Mouse (Mus musculus): ENCODE measurements at regions not wholly inside any gene's neighbourhood (a gene's known extent, or its start where the extent isn't known, plus 50 kb on each side); places are given as distances from the start of the nearest gene placed in this dataset.

- ATAC-seq: no peak
- TF ChIP-seq CTCF (IDR thresholded peaks at IDR 0.05; ENCODE audit: low read depth) (no peak), EP300 (IDR thresholded peaks at IDR 0.05; ENCODE audit: low read depth) (no peak)
- Histone ChIP-seq H3K4me2 (ENCODE audit: low read depth, low read length) (no peak overlapping the region), H3K9me3 (ENCODE audit: low read length) (no peaks in the 10 kb centered on the region), H3K4me1 (ENCODE audit: insufficient read depth) (no peaks in the 10 kb centered on the region), H3K36me3 (replicated peaks; ENCODE audit: insufficient read depth, low read length) (no peaks in the 10 kb centered on the region), H3K9ac (replicated peaks) (no peak overlapping the region), H3K27me3 (ENCODE audit: insufficient read depth, low read length) (no peaks in the 10 kb centered on the region), H3K27ac (ENCODE audit: low read depth) (no peak overlapping the region), H3K4me3 (ENCODE audit: low read depth, low read length) (no peak overlapping the region)
- WGBS (ENCODE audit: insufficient replicate concordance): 72% methylated on average over 5 of the region's 5 CpGs
- no peak for DNase-seq
These were observed 116.4 kb upstream of the Sash1 start for GRCm38 (mm10) chr10:9002261-9002660.

GRCm38 (mm10) chr10:8998758-8999398, 113.0 kb upstream of the Sash1 start:
- WGBS (ENCODE audit: insufficient replicate concordance): 50% methylated on average over 5 of the region's 5 CpGs
- H3K4me2 ChIP-seq (ENCODE audit: low read depth, low read length): no peak overlapping the region
- no peaks in the 10 kb centered on the region for H3K27me3 ChIP-seq (ENCODE audit: insufficient read depth, low read length)
- H3K4me3 ChIP-seq (ENCODE audit: low read depth, low read length): no peak overlapping the region
- no peaks in the 10 kb centered on the region for H3K9me3 ChIP-seq (ENCODE audit: low read length)
- H3K36me3 ChIP-seq (replicated peaks; ENCODE audit: insufficient read depth, low read length): no peaks in the 10 kb centered on the region
- H3K4me1 ChIP-seq (ENCODE audit: insufficient read depth): no peaks in the 10 kb centered on the region
- H3K9ac ChIP-seq (replicated peaks): no peak overlapping the region
- DNase-seq (no peak), ATAC-seq (no peak)
- H3K27ac ChIP-seq (ENCODE audit: low read depth): no peak overlapping the region
- TF ChIP-seq CTCF (IDR thresholded peaks at IDR 0.05; ENCODE audit: low read depth) (no peak), EP300 (IDR thresholded peaks at IDR 0.05; ENCODE audit: low read depth) (no peak)

DNA sequence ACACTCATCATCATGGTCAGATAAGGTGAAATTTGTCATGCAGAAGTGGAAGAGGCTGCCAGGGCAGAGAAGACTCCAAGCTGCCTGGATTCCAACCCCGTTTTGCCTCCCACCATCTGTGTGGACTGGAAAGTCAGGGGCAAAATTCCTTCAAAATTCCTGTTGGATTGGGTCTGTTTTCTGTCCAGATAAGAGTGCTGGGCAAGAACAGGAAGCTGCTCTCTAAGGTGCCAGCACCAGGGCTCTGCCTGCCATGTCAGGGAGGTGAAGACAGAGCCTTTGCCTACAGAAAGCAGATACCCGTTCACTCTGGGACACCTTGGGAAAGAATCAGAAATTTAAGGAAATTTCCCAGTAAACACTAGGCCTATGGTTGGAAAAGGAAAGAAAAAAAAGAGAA, 112.5 kb upstream of the Sash1 start:
- Histone ChIP-seq H3K36me3 (replicated peaks; ENCODE audit: insufficient read depth, low read length) (no peaks in the 10 kb centered on the region), H3K9me3 (ENCODE audit: low read length) (no peaks in the 10 kb centered on the region), H3K4me1 (ENCODE audit: insufficient read depth) (no peaks in the 10 kb centered on the region), H3K9ac (replicated peaks) (no peak overlapping the region), H3K4me2 (ENCODE audit: low read depth, low read length) (no peak overlapping the region), H3K27ac (ENCODE audit: low read depth) (no peak overlapping the region), H3K4me3 (ENCODE audit: low read depth, low read length) (no peak overlapping the region), H3K27me3 (ENCODE audit: insufficient read depth, low read length) (no peaks in the 10 kb centered on the region)
- no peak for TF ChIP-seq CTCF (IDR thresholded peaks at IDR 0.05; ENCODE audit: low read depth)
- TF ChIP-seq EP300 (IDR thresholded peaks at IDR 0.05; ENCODE audit: low read depth): no peak
- ATAC-seq (no peak), DNase-seq (no peak)
- WGBS (ENCODE audit: insufficient replicate concordance): 72% methylated on average over 2 of the region's 2 CpGs

- TF ChIP-seq EP300 (IDR thresholded peaks at IDR 0.05; ENCODE audit: low read depth): no peak
- no peak for TF ChIP-seq CTCF (IDR thresholded peaks at IDR 0.05; ENCODE audit: low read depth)
- 54% methylated on average over 3 of the region's 3 CpGs for WGBS (ENCODE audit: insufficient replicate concordance)
- no peak overlapping the region for H3K9ac ChIP-seq (replicated peaks)
- H3K4me3 ChIP-seq (ENCODE audit: low read depth, low read length): no peak overlapping the region
- no peak overlapping the region for H3K27ac ChIP-seq (ENCODE audit: low read depth)
- H3K9me3 ChIP-seq (ENCODE audit: low read length): no peaks in the 10 kb centered on the region
- no peak overlapping the region for H3K4me2 ChIP-seq (ENCODE audit: low read depth, low read length)
- H3K4me1 ChIP-seq (ENCODE audit: insufficient read depth): no peaks in the 10 kb centered on the region
- no peaks in the 10 kb centered on the region for H3K36me3 ChIP-seq (replicated peaks; ENCODE audit: insufficient read depth, low read length)
- H3K27me3 ChIP-seq (ENCODE audit: insufficient read depth, low read length): no peaks in the 10 kb centered on the region
- ATAC-seq (no peak), DNase-seq (no peak)
These were observed 109.2 kb upstream of the Sash1 start for GRCm38 (mm10) chr10:8995097-8995496.

DNA sequence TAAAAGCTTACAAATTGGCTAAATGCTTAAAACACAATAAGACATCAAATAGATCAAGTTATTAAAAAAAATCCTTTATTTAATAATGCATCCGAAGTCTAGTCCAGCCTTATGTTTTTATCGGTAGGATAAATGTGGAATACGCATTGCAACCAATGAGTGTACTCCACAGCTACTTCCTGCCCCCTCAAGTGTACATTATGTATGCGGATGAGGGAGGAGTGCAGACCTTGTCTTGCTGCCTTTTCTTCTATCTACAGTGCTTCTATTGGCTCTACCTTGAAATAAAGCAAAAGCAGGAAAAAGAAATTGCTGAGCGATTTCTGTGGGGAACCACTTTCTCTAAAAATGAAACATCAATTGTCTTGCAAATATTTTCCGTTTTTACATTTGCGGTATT, 100.5 kb upstream of the Sash1 start:
- Histone ChIP-seq H3K4me1 (ENCODE audit: insufficient read depth) (no peaks in the 10 kb centered on the region), H3K4me3 (ENCODE audit: low read depth, low read length) (no peak overlapping the region), H3K9ac (replicated peaks) (no peak overlapping the region), H3K9me3 (ENCODE audit: low read length) (no peaks in the 10 kb centered on the region), H3K4me2 (ENCODE audit: low read depth, low read length) (no peak overlapping the region), H3K27me3 (ENCODE audit: insufficient read depth, low read length) (no peaks in the 10 kb centered on the region), H3K36me3 (replicated peaks; ENCODE audit: insufficient read depth, low read length) (no peaks in the 10 kb centered on the region), H3K27ac (ENCODE audit: low read depth) (no peak overlapping the region)
- ATAC-seq (no peak), DNase-seq (no peak)
- TF ChIP-seq CTCF (IDR thresholded peaks at IDR 0.05; ENCODE audit: low read depth): no peak
- TF ChIP-seq EP300 (IDR thresholded peaks at IDR 0.05; ENCODE audit: low read depth): no peak
- 79% methylated on average over 7 of the region's 7 CpGs for WGBS (ENCODE audit: insufficient replicate concordance)

DNA sequence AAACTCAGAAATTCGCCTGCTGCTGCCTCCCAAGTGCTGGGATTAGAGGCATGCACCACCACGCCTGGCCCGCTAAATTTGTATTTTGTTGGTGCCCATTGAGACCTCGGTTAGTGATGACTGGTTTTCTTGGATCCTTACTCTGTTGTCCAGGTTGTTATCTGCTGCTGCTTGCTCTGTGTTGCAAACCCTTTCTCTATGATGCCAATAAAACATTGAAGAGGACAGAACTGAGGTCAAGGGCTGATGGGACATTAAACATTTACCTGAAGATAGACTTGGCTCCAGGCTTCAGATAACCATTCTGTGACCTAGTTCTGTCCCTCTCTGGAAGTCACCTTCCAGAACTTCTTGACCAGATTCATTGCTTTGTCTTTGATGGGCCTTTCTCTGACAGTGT, 97.5 kb upstream of the Sash1 start:
- 78% methylated on average over 4 of the region's 4 CpGs for WGBS (ENCODE audit: insufficient replicate concordance)

GRCm38 (mm10) chr10:8980568-8980967, 94.7 kb upstream of the Sash1 start:
- H3K27me3 ChIP-seq (ENCODE audit: insufficient read depth, low read length): no peaks in the 10 kb centered on the region
- no peak for ATAC-seq
- no peaks in the 10 kb centered on the region for H3K4me1 ChIP-seq (ENCODE audit: insufficient read depth)
- no peaks in the 10 kb centered on the region for H3K9me3 ChIP-seq (ENCODE audit: low read length)
- WGBS (ENCODE audit: insufficient replicate concordance): 61% methylated on average over 1 of the region's 1 CpGs
- no peak for TF ChIP-seq EP300 (IDR thresholded peaks at IDR 0.05; ENCODE audit: low read depth)
- TF ChIP-seq CTCF (IDR thresholded peaks at IDR 0.05; ENCODE audit: low read depth): no peak
- H3K4me2 ChIP-seq (ENCODE audit: low read depth, low read length): no peak overlapping the region
- H3K4me3 ChIP-seq (ENCODE audit: low read depth, low read length): no peak overlapping the region
- no peaks in the 10 kb centered on the region for H3K36me3 ChIP-seq (replicated peaks; ENCODE audit: insufficient read depth, low read length)
- no peak overlapping the region for H3K27ac ChIP-seq (ENCODE audit: low read depth)
- H3K9ac ChIP-seq (replicated peaks): no peak overlapping the region
- no peak for DNase-seq

More for the DNA sequence above, 97.5 kb upstream of the Sash1 start:
- Histone ChIP-seq H3K9me3 (ENCODE audit: low read length) (no peaks in the 10 kb centered on the region), H3K36me3 (replicated peaks; ENCODE audit: insufficient read depth, low read length) (no peaks in the 10 kb centered on the region), H3K4me2 (ENCODE audit: low read depth, low read length) (no peak overlapping the region), H3K4me1 (ENCODE audit: insufficient read depth) (no peaks in the 10 kb centered on the region), H3K27me3 (ENCODE audit: insufficient read depth, low read length) (no peaks in the 10 kb centered on the region), H3K9ac (replicated peaks) (no peak overlapping the region), H3K27ac (ENCODE audit: low read depth) (no peak overlapping the region), H3K4me3 (ENCODE audit: low read depth, low read length) (no peak overlapping the region)
- TF ChIP-seq EP300 (IDR thresholded peaks at IDR 0.05; ENCODE audit: low read depth) (no peak), CTCF (IDR thresholded peaks at IDR 0.05; ENCODE audit: low read depth) (no peak)
- no peak for ATAC-seq
- no peak for DNase-seq

Data from liver, postnatal 0 days (tissue).